Comparison of ENCODE assay signal across 8 mouse cellular contexts in the genomic region with DNA sequence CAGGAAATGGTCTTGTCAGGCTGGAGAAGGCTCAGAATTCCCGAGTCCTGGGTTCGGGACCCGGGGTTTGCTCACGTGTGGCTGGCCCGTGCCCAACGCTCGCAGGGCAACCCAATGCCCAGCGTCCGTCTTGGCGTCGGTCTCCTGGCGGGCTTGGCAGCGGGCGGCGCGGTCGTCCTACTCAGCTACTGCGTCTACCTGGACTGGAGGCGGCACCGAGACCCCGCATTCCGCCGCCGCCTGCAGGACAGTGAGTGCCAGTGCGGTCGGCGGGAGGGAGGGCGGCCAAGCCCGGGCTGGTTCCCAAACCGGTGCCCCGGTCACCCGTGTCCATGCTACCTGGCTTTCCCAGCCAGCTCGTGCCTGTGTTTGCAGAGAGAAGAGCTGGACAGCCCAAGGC. TPM values are rescaled to one million over a fixed set of nuclear protein-coding genes. Genes with fewer than 3 reads are reported as not detected.
DNase-seq lines count a peak whose midpoint lies in the region; ATAC-seq lines count a peak whose summit lies in the region.

A gene (plus strand): TSS at position 98 of the 400 bp plus-strand sequence.

- peaks cover 8% of the 10 kb centered on the region for H3K27me3 ChIP-seq in embryonic facial prominence, embryonic 13.5 days
- H3K27me3 ChIP-seq in hindbrain, embryonic 11.5 days (ENCODE audit: control insufficient read depth, insufficient read depth, low read length) = no peaks in the 10 kb centered on the region
- peaks cover 7% of the 10 kb centered on the region; the same call in 1 of the 2 replicates for H3K27me3 ChIP-seq in limb, embryonic 13.5 days
- no peaks in the 10 kb centered on the region for H3K27me3 ChIP-seq in midbrain, embryonic 11.5 days (ENCODE audit: control insufficient read depth, insufficient read depth, low read length)

- H3K9ac ChIP-seq in embryonic facial prominence, embryonic 13.5 days = peak within 1 kb of the TSS; percentile 62
- no peak within 1 kb of the TSS for H3K9ac ChIP-seq in hindbrain, embryonic 11.5 days (ENCODE audit: low read depth, low read length)
- peak within 1 kb of the TSS; percentile 31; the same call in 1 of the 2 replicates for H3K9ac ChIP-seq in limb, embryonic 13.5 days
- peak within 1 kb of the TSS; percentile 27; the same call in 1 of the 2 replicates for H3K9ac ChIP-seq in midbrain, embryonic 11.5 days (ENCODE audit: low read length)

- WGBS in embryonic facial prominence, embryonic 13.5 days = 6% methylated on average over 33 of the region's 33 CpGs
- WGBS in hindbrain, embryonic 11.5 days = 12% methylated on average over 33 of the region's 33 CpGs
- WGBS in limb, embryonic 13.5 days = 12% methylated on average over 33 of the region's 33 CpGs
- WGBS in midbrain, embryonic 11.5 days = 9% methylated on average over 33 of the region's 33 CpGs

- H3K4me1 ChIP-seq in embryonic facial prominence, embryonic 13.5 days = peaks cover 10% of the 10 kb centered on the region; the same call in 1 of the 2 replicates
- no peaks in the 10 kb centered on the region for H3K4me1 ChIP-seq in hindbrain, embryonic 11.5 days (replicated peaks; ENCODE audit: control insufficient read depth, insufficient read depth, low read length)
- peaks cover 13% of the 10 kb centered on the region for H3K4me1 ChIP-seq in limb, embryonic 13.5 days
- H3K4me1 ChIP-seq in midbrain, embryonic 11.5 days (ENCODE audit: control insufficient read depth, insufficient read depth, low read length) = no peaks in the 10 kb centered on the region

- no peaks in the 10 kb centered on the region for H3K9me3 ChIP-seq in embryonic facial prominence, embryonic 13.5 days
- H3K9me3 ChIP-seq in hindbrain, embryonic 11.5 days (ENCODE audit: control insufficient read depth, low read length) = no peaks in the 10 kb centered on the region
- H3K9me3 ChIP-seq in limb, embryonic 13.5 days = no peaks in the 10 kb centered on the region
- H3K9me3 ChIP-seq in midbrain, embryonic 11.5 days (ENCODE audit: control insufficient read depth, low read length) = no peaks in the 10 kb centered on the region

- no peak for ATAC-seq in embryonic facial prominence, embryonic 13.5 days (ENCODE audit: insufficient number of reproducible peaks, insufficient read depth, low FRiP score, low TSS enrichment, low read depth)
- ATAC-seq in hindbrain, embryonic 11.5 days (ENCODE audit: low FRiP score) = no peak
- ATAC-seq in limb, embryonic 13.5 days (ENCODE audit: low FRiP score, low read depth) = no peak
- no peak for ATAC-seq in midbrain, embryonic 11.5 days (ENCODE audit: low FRiP score)

- H3K4me3 ChIP-seq in embryonic facial prominence, embryonic 13.5 days = peak within 1 kb of the TSS; percentile 32
- 0 out of 2 replicates have a peak within 1 kb of the TSS, but pooled peaks have one; percentile 0 for H3K4me3 ChIP-seq in hindbrain, embryonic 11.5 days (ENCODE audit: low read depth, low read length)
- H3K4me3 ChIP-seq in limb, embryonic 13.5 days = peak within 1 kb of the TSS; percentile 32
- peak within 1 kb of the TSS; percentile 17; the same call in 1 of the 2 replicates for H3K4me3 ChIP-seq in midbrain, embryonic 11.5 days (ENCODE audit: low read depth, low read length)

- H3K4me2 ChIP-seq in embryonic facial prominence, embryonic 13.5 days = peak within 1 kb of the TSS; percentile 60
- H3K4me2 ChIP-seq in hindbrain, embryonic 11.5 days (replicated peaks; ENCODE audit: low read depth, low read length) = no peak within 1 kb of the TSS; the same call in 1 of the 2 replicates
- H3K4me2 ChIP-seq in limb, embryonic 13.5 days (replicated peaks) = peak within 1 kb of the TSS; percentile 64
- peak within 1 kb of the TSS; percentile 38; the same call in 1 of the 2 replicates for H3K4me2 ChIP-seq in midbrain, embryonic 11.5 days

- no peaks in the 10 kb centered on the region for H3K36me3 ChIP-seq in embryonic facial prominence, embryonic 13.5 days
- H3K36me3 ChIP-seq in hindbrain, embryonic 11.5 days (ENCODE audit: control insufficient read depth, insufficient read depth, low read length) = no peaks in the 10 kb centered on the region
- no peaks in the 10 kb centered on the region for H3K36me3 ChIP-seq in limb, embryonic 13.5 days
- H3K36me3 ChIP-seq in midbrain, embryonic 11.5 days (ENCODE audit: control insufficient read depth, insufficient read depth, low read length) = no peaks in the 10 kb centered on the region

- peak; percentile 5 for DNase-seq in thymus, postnatal 25 days
- no peak for DNase-seq in thymus, postnatal 0 days (ENCODE audit: low spot score)
- DNase-seq in hindbrain, embryonic 11.5 days (ENCODE audit: low spot score) = peak; percentile 51
- peak; percentile 87 for DNase-seq in midbrain, embryonic 11.5 days (ENCODE audit: low spot score, missing footprints)
- DNase-seq in urinary bladder, postnatal 25 days (ENCODE audit: low spot score) = peak; percentile 32
- DNase-seq in frontal cortex, postnatal 10 days (ENCODE audit: low spot score in 2 of 2) = no peak

- H3K27ac ChIP-seq in embryonic facial prominence, embryonic 13.5 days = no peak within 1 kb of the TSS
- no peak within 1 kb of the TSS for H3K27ac ChIP-seq in hindbrain, embryonic 11.5 days (ENCODE audit: low read depth, low read length)
- no peak within 1 kb of the TSS for H3K27ac ChIP-seq in limb, embryonic 13.5 days
- no peak within 1 kb of the TSS for H3K27ac ChIP-seq in midbrain, embryonic 11.5 days (ENCODE audit: low read depth, low read length)

RNA-seq across cellular contexts. Expression of the gene that starts here (rescaled TPM):
- polyA plus RNA-seq in thymus, postnatal 0 days (2015; fragmentation: Nextera tagmentation; extraction: Ambion mirVana) = 0.26 TPM in 1 of 2 replicates, not detected in the other
- not detected in 2 replicates for polyA plus RNA-seq in embryonic facial prominence, embryonic 13.5 days (2015; fragmentation: Nextera tagmentation; extraction: Ambion mirVana)
- not detected in 2 replicates for polyA plus RNA-seq in hindbrain, embryonic 11.5 days (2014; fragmentation: Nextera tagmentation; extraction: Ambion mirVana)
- not detected in 2 replicates for polyA plus RNA-seq in limb, embryonic 13.5 days (2015; fragmentation: Nextera tagmentation; extraction: Ambion mirVana)
- polyA plus RNA-seq in midbrain, embryonic 11.5 days (2014; fragmentation: Nextera tagmentation; extraction: Ambion mirVana) = not detected in 2 replicates

Comparison
In these comparisons a context has a peak if more than half of its experiments do, and no peak if none do; other contexts are left out.
1. DNase-seq: peak in thymus, postnatal 25 days (single experiment) and urinary bladder, postnatal 25 days (single experiment); none in thymus, postnatal 0 days (single experiment) and frontal cortex, postnatal 10 days (0 of 2).
2. Peak in DNase-seq and H3K4me3 ChIP-seq in hindbrain, embryonic 11.5 days; RNA of the gene not detected or under 1 TPM.
3. Peak in DNase-seq, H3K4me3 ChIP-seq, H3K9ac ChIP-seq and H3K4me2 ChIP-seq in midbrain, embryonic 11.5 days; RNA of the gene not detected or under 1 TPM.
4. Peak in every context shown above with its lines, with median percentiles within 50 percentile points of each other: H3K4me3 ChIP-seq.